In genomic region chr2:146116282-146116681, GRCm38 (mm10) we compare ENCODE assay signal across 24 mouse cellular contexts.
DNase-seq lines count a peak whose midpoint lies in the region; ATAC-seq and TF ChIP-seq lines count a peak whose summit lies in the region.
"Had no signal": no experiment of that assay in that cellular context is flagged by ENCODE, and none has a peak within 500 bp of the region (broad histone marks: within the 10 kb centered on the region; RNA-seq: fewer than 3 reads in every experiment).

No protein-coding gene starts in this region.

- H3K4me2 ChIP-seq in forebrain, embryonic 13.5 days = no peak overlapping the region
- H3K4me2 ChIP-seq in kidney, postnatal 0 days (ENCODE audit: low read length) = no peak overlapping the region
- H3K4me2 ChIP-seq: embryonic facial prominence, embryonic 15.5 days; forebrain, embryonic 12.5 days; heart, embryonic 12.5 days; hindbrain, embryonic 12.5 days; intestine, embryonic 15.5 days had no signal

- WGBS in forebrain, embryonic 10.5 days = 92% methylated on average over 6 of the region's 6 CpGs
- 91% methylated on average over 6 of the region's 6 CpGs for WGBS in forebrain, embryonic 13.5 days
- 74% methylated on average over 6 of the region's 6 CpGs for WGBS in kidney, postnatal 0 days

- H3K36me3 ChIP-seq in forebrain, embryonic 10.5 days (replicated peaks) = no peaks in the 10 kb centered on the region
- no peaks in the 10 kb centered on the region for H3K36me3 ChIP-seq in forebrain, embryonic 13.5 days (ENCODE audit: poor library complexity, severe bottlenecking)
- no peaks in the 10 kb centered on the region for H3K36me3 ChIP-seq in kidney, postnatal 0 days (ENCODE audit: insufficient read depth, low read length)
- H3K36me3 ChIP-seq: embryonic facial prominence, embryonic 15.5 days; forebrain, embryonic 12.5 days; heart, embryonic 12.5 days; hindbrain, embryonic 12.5 days; intestine, embryonic 15.5 days had no signal

- no peak for TF ChIP-seq CTCF in kidney, postnatal 0 days (IDR thresholded peaks at IDR 0.05; ENCODE audit: low read depth)

- H3K27me3 ChIP-seq in forebrain, embryonic 10.5 days (ENCODE audit: poor library complexity, severe bottlenecking) = 0 out of 2 replicates have a peak, but pooled peaks cover 10% of the 10 kb centered on the region
- 0 out of 2 replicates have a peak, but pooled peaks cover 4% of the 10 kb centered on the region for H3K27me3 ChIP-seq in forebrain, embryonic 13.5 days
- no peaks in the 10 kb centered on the region for H3K27me3 ChIP-seq in kidney, postnatal 0 days (ENCODE audit: insufficient read depth, low read length)
- H3K27me3 ChIP-seq: embryonic facial prominence, embryonic 15.5 days; heart, embryonic 12.5 days; hindbrain, embryonic 12.5 days; intestine, embryonic 15.5 days had no signal

- no peak overlapping the region for H3K9ac ChIP-seq in forebrain, embryonic 13.5 days
- H3K9ac ChIP-seq in kidney, postnatal 0 days (ENCODE audit: low read depth, low read length) = no peak overlapping the region
- H3K9ac ChIP-seq: embryonic facial prominence, embryonic 15.5 days; forebrain, embryonic 12.5 days; heart, embryonic 12.5 days; hindbrain, embryonic 12.5 days; intestine, embryonic 15.5 days had no signal

- peak; percentile 8 for DNase-seq in forebrain, embryonic 10.5 days (ENCODE audit: extremely low spot score, low spot score)
- peak; percentile 32 for DNase-seq in kidney, postnatal 0 days (ENCODE audit: low spot score)
- DNase-seq in kidney, adult 18-20 months = no peak
- DNase-seq in yolk sac, embryonic 10.5 days (ENCODE audit: low spot score) = no peak
- DNase-seq in gastrocnemius, postnatal 4 days (ENCODE audit: low spot score in 2 of 2) = no peak
- DNase-seq: adrenal gland, postnatal 14 days; cerebellum, adult 11-12 months; cerebellum, adult 9-10 months; cerebellum, postnatal 25 days; gastrocnemius, adult 2 months; gastrocnemius, postnatal 25 days; heart, adult 18-20 months had no signal

- no peak overlapping the region for H3K4me3 ChIP-seq in forebrain, embryonic 10.5 days
- no peak overlapping the region for H3K4me3 ChIP-seq in forebrain, embryonic 13.5 days
- no peak overlapping the region for H3K4me3 ChIP-seq in kidney, postnatal 0 days (replicated peaks; ENCODE audit: low read depth, low read length)
- H3K4me3 ChIP-seq: embryonic facial prominence, embryonic 15.5 days; erythroblast, embryonic 14.5 days; forebrain, embryonic 12.5 days; gastrocnemius, adult 2 months; heart, embryonic 12.5 days; hindbrain, embryonic 12.5 days; intestine, embryonic 15.5 days had no signal

- H3K27ac ChIP-seq in forebrain, embryonic 10.5 days = 0 out of 2 replicates have a peak overlapping the region, but pooled peaks have one; percentile 66
- no peak overlapping the region for H3K27ac ChIP-seq in forebrain, embryonic 13.5 days
- no peak overlapping the region for H3K27ac ChIP-seq in kidney, postnatal 0 days
- H3K27ac ChIP-seq: embryonic facial prominence, embryonic 15.5 days; forebrain, embryonic 12.5 days; gastrocnemius, adult 2 months; hindbrain, embryonic 12.5 days; hindbrain, postnatal 0 days; intestine, embryonic 15.5 days had no signal

- H3K4me1 ChIP-seq in forebrain, embryonic 10.5 days = peaks cover 36% of the 10 kb centered on the region
- peaks cover 14% of the 10 kb centered on the region for H3K4me1 ChIP-seq in forebrain, embryonic 13.5 days
- H3K4me1 ChIP-seq in kidney, postnatal 0 days (replicated peaks; ENCODE audit: insufficient read depth, low read length) = 0 out of 2 replicates have a peak, but pooled peaks cover 5% of the 10 kb centered on the region
- H3K4me1 ChIP-seq: heart, embryonic 12.5 days; intestine, embryonic 15.5 days had no signal

- no peak for ATAC-seq in forebrain, embryonic 13.5 days
- ATAC-seq in kidney, postnatal 0 days (replicated peaks; ENCODE audit: low FRiP score, low read depth) = no peak
- ATAC-seq in granulocyte monocyte progenitor cell, adult 5-6 weeks (replicated peaks; ENCODE audit: poor library complexity, severe bottlenecking) = peak; percentile 88
- ATAC-seq in megakaryocyte progenitor cell, adult 5-6 weeks (replicated peaks; ENCODE audit: poor library complexity) = peak; percentile 92
- ATAC-seq: activated CD4-positive, CD25-positive, alpha-beta regulatory T cell, adult 4 months; hindbrain, postnatal 0 days; intestine, embryonic 15.5 days; Patski had no signal

- H3K9me3 ChIP-seq in forebrain, embryonic 10.5 days = no peaks in the 10 kb centered on the region
- H3K9me3 ChIP-seq in forebrain, embryonic 13.5 days (replicated peaks) = no peaks in the 10 kb centered on the region
- no peaks in the 10 kb centered on the region for H3K9me3 ChIP-seq in kidney, postnatal 0 days (replicated peaks; ENCODE audit: low read length)
- H3K9me3 ChIP-seq: embryonic facial prominence, embryonic 15.5 days; forebrain, embryonic 12.5 days; heart, embryonic 12.5 days; hindbrain, embryonic 12.5 days; intestine, embryonic 15.5 days had no signal

Comparison
In these comparisons a context has a peak if more than half of its experiments do, and no peak if none do; other contexts are left out.
1. DNase-seq: peak in forebrain, embryonic 10.5 days (single experiment) and kidney, postnatal 0 days (single experiment); none in kidney, adult 18-20 months (single experiment), yolk sac, embryonic 10.5 days (single experiment) and gastrocnemius, postnatal 4 days (0 of 2).
2. ATAC-seq: peak in granulocyte monocyte progenitor cell, adult 5-6 weeks (single experiment) and megakaryocyte progenitor cell, adult 5-6 weeks (single experiment); none in forebrain, embryonic 13.5 days (single experiment) and kidney, postnatal 0 days (single experiment).